Mouse (Mus musculus) gastrocnemius, postnatal 36 days (tissue): ENCODE measurements around the gene Bsn. TPM values are rescaled to one million over a fixed set of nuclear protein-coding genes. Genes with fewer than 3 reads are reported as not detected.
A peak's percentile ranks its signal among the peaks of the same experiment; 100 is the strongest.

Experiments used
- DNase-seq, 2 experiments: peaks; one replicate each; pipeline ENCODE4 v3.0.0; 2022
- intact Hi-C: fragments of 180-260 bp; cut with DNase I; formaldehyde crosslinking; loops from one replicate; pipeline ENCODE4 v1.15.1; 2025
- microRNA-seq, 2 experiments: library from miRNA; unstranded; fragments of <30 nt; microRNA quantifications; one replicate each; pipeline ENCODE4 v1.2.0; 2021
- total RNA-seq, 2 experiments: library from RNA; stranded (reverse); gene quantifications; 2 replicates each; pipeline ENCODE4 v1.2.3; 2021

Bsn gene
- total RNA-seq, 2 experiments from 2014 or later = 0.05 TPM

DNA sequence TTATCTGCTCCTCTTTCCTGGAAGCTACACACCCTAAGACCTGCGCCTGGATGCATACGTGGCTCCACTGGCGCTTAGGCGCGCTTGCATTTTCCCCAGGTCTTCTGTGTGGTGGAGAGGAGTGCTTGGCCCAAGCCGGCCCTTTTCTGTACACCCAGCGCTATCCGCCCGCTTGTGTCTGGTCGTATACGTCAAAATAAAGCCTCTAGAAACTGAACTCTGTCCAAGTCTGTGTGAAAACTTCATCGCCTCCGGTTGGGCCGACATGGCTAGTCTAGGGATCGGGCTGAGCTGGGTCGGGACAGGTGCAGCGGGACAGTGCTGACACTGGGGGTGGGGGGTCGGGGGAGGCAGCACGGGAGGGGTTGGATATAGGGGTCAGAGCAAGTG lies 141.6 kb downstream of the Bsn start:
- DNase-seq = peak in 1 of 2 experiments; percentile 40

GRCm38 (mm10) chr9:108047601-108048565 lies 142.3 kb downstream of the Bsn start:
- intact Hi-C loops = loop anchor here (5.0 kb wide), 1 partner anchor 46 kb away; the partner anchor contains the start of gene Ip6k1
- DNase-seq = peak in 1 of 2 experiments; percentile 15

More for the DNA sequence above, 141.6 kb downstream of the Bsn start:
- intact Hi-C loops = loop anchor here (5.0 kb wide), 1 partner anchor 46 kb away; the partner anchor contains the start of gene Ip6k1

GRCm38 (mm10) chr9:108046582-108046981 lies 143.6 kb downstream of the Bsn start:
- intact Hi-C loops = loop anchor here (5.0 kb wide), 1 partner anchor 44 kb away; the partner anchor contains the start of gene Ip6k1
- no peak for DNase-seq

Small RNA genes within 50 kb of the gene (microRNA-seq; reads per million reads assigned to microRNA genes)
- gene Gm47303 (0 reads per million in 2 experiments), gene Mir7088 (0 reads per million in 2 experiments)

Other genes starting within 250 kb of the Bsn start
- gene Traip, start 240.2 kb downstream of the Bsn start, total RNA-seq = under 1 TPM; 0.35 to 0.56 TPM
- 1 to 10 TPM; 2.7 to 3.3 TPM for gene Uba7, start 214.9 kb downstream of the Bsn start, total RNA-seq
- not detected for gene Gm20661, start 207.3 kb downstream of the Bsn start, total RNA-seq
- gene Inka1, start 204.5 kb downstream of the Bsn start, total RNA-seq = 1 to 10 TPM; 1.6 to 2.8 TPM
- under 1 TPM in 1 of 2 experiments, not detected in 1; 0.17 TPM for gene Cdhr4, start 197.9 kb downstream of the Bsn start, total RNA-seq
- not detected for gene Gm20662, start 194.0 kb downstream of the Bsn start, total RNA-seq
- gene Ip6k1, start 187.9 kb downstream of the Bsn start, total RNA-seq = 10 to 100 TPM; 19.1 to 20.3 TPM
- 1 to 10 TPM; 3.3 to 3.8 TPM for gene Gmppb, start 141.1 kb downstream of the Bsn start, total RNA-seq
- 1 to 10 TPM; 1.5 to 2.6 TPM for gene Amigo3, start 137.2 kb downstream of the Bsn start, total RNA-seq
- not detected for gene Mst1, start 109.9 kb downstream of the Bsn start, total RNA-seq
- 100 to 1,000 TPM; 141 to 153 TPM for gene Rnf123, start 107.0 kb downstream of the Bsn start, total RNA-seq
- 10 to 100 TPM; 26.0 to 31.0 TPM for gene Apeh, start 95.8 kb downstream of the Bsn start, total RNA-seq
- 100 to 1,000 TPM; 170 to 174 TPM for gene Dag1, start 73.6 kb upstream of the Bsn start, total RNA-seq
- 10 to 100 TPM in 1 of 2 experiments, 1 to 10 TPM in 1; 9.4 to 11.4 TPM for gene Nicn1, start 100.0 kb upstream of the Bsn start, total RNA-seq
- gene Amt, start 106.5 kb upstream of the Bsn start, total RNA-seq = 1 to 10 TPM in 1 of 2 experiments, under 1 TPM in 1; 0.94 to 1.3 TPM
- 10 to 100 TPM; 97.0 to 97.5 TPM for gene Rhoa, start 115.7 kb upstream of the Bsn start, total RNA-seq
- gene Tcta, start 115.8 kb upstream of the Bsn start, total RNA-seq = 10 to 100 TPM; 24.9 to 25.1 TPM
- gene Gpx1, start 148.5 kb upstream of the Bsn start, total RNA-seq = 10 to 100 TPM; 60.9 to 78.2 TPM
- 10 to 100 TPM; 61.5 to 70.3 TPM for gene Usp4, start 157.5 kb upstream of the Bsn start, total RNA-seq
- under 1 TPM; 0.32 to 0.48 TPM for gene 1700102P08Rik, start 202.4 kb upstream of the Bsn start, total RNA-seq
- gene Ccdc36, start 238.1 kb upstream of the Bsn start, total RNA-seq = not detected
- gene BC048562, start 246.1 kb upstream of the Bsn start, total RNA-seq = not detected